Mouse (Mus musculus) frontal cortex, adult 2 months (tissue): ENCODE data around the gene Igf2bp2. TPM values are rescaled to one million over a fixed set of nuclear protein-coding genes. Genes with fewer than 3 reads are reported as not detected.

Source experiments
- DNase-seq, 2 experiments: peaks; one replicate each; pipeline ENCODE4 v3.0.0; 2022; ENCODE audit warnings: low spot score in 1 of 2; ENCODE audit errors: extremely low spot score in 1 of 2
- polyA plus RNA-seq: library from polyadenylated mRNA; depleted of rRNA; stranded (reverse); fragments of >200 nt; gene quantifications from 2 replicates; pipeline ENCODE4 v1.2.3, GENCODE M21; 2012

Igf2bp2 gene
- polyA plus RNA-seq, 1 experiment = 1.3 TPM

GRCm38 (mm10) chr16:22110036-22110435 lies 53.1 kb downstream of the Igf2bp2 start:
- no peak for DNase-seq

GRCm38 (mm10) chr16:22109159-22109558 lies 53.9 kb downstream of the Igf2bp2 start:
- no peak for DNase-seq

GRCm38 (mm10) chr16:22107897-22108516 lies 55.1 kb downstream of the Igf2bp2 start:
- peak; percentile 11 to 61 for DNase-seq

- peak in 1 of 2 experiments; percentile 8 for DNase-seq
These were observed 57.0 kb downstream of the Igf2bp2 start for GRCm38 (mm10) chr16:22106012-22106584.

GRCm38 (mm10) chr16:22100067-22100466 lies 63.0 kb downstream of the Igf2bp2 start:
- DNase-seq = no peak

GRCm38 (mm10) chr16:22097659-22098058 lies 65.4 kb downstream of the Igf2bp2 start:
- DNase-seq = peak in 1 of 2 experiments; percentile 11

- no peak for DNase-seq
These were observed 67.3 kb downstream of the Igf2bp2 start for GRCm38 (mm10) chr16:22095751-22096150.

GRCm38 (mm10) chr16:22091255-22091783 lies 71.8 kb downstream of the Igf2bp2 start:
- no peak for DNase-seq

- no peak for DNase-seq
These were observed 77.7 kb downstream of the Igf2bp2 start for GRCm38 (mm10) chr16:22085411-22085810.

GRCm38 (mm10) chr16:22080125-22080710 lies 82.9 kb downstream of the Igf2bp2 start:
- DNase-seq = no peak

GRCm38 (mm10) chr16:22076620-22076941 lies 86.5 kb downstream of the Igf2bp2 start:
- no peak for DNase-seq

- no peak for DNase-seq
These were observed 87.1 kb downstream of the Igf2bp2 start for GRCm38 (mm10) chr16:22075829-22076619.

GRCm38 (mm10) chr16:22075067-22075466 lies 88.0 kb downstream of the Igf2bp2 start:
- DNase-seq = no peak

GRCm38 (mm10) chr16:22071361-22071760 lies 91.7 kb downstream of the Igf2bp2 start:
- no peak for DNase-seq

- DNase-seq = no peak
These were observed 95.7 kb downstream of the Igf2bp2 start for GRCm38 (mm10) chr16:22067406-22067805.

GRCm38 (mm10) chr16:22065536-22065935 lies 97.6 kb downstream of the Igf2bp2 start:
- DNase-seq = no peak

- no peak for DNase-seq
These were observed 100.8 kb downstream of the Igf2bp2 start for GRCm38 (mm10) chr16:22062284-22062683.

GRCm38 (mm10) chr16:22061555-22062160 lies 101.4 kb downstream of the Igf2bp2 start:
- no peak for DNase-seq

GRCm38 (mm10) chr16:22060416-22060815 lies 102.7 kb downstream of the Igf2bp2 start:
- no peak for DNase-seq

- DNase-seq = no peak
These were observed 104.2 kb downstream of the Igf2bp2 start for GRCm38 (mm10) chr16:22058871-22059270.

GRCm38 (mm10) chr16:22057498-22057897 lies 105.6 kb downstream of the Igf2bp2 start:
- DNase-seq = no peak
